In the genomic region with DNA sequence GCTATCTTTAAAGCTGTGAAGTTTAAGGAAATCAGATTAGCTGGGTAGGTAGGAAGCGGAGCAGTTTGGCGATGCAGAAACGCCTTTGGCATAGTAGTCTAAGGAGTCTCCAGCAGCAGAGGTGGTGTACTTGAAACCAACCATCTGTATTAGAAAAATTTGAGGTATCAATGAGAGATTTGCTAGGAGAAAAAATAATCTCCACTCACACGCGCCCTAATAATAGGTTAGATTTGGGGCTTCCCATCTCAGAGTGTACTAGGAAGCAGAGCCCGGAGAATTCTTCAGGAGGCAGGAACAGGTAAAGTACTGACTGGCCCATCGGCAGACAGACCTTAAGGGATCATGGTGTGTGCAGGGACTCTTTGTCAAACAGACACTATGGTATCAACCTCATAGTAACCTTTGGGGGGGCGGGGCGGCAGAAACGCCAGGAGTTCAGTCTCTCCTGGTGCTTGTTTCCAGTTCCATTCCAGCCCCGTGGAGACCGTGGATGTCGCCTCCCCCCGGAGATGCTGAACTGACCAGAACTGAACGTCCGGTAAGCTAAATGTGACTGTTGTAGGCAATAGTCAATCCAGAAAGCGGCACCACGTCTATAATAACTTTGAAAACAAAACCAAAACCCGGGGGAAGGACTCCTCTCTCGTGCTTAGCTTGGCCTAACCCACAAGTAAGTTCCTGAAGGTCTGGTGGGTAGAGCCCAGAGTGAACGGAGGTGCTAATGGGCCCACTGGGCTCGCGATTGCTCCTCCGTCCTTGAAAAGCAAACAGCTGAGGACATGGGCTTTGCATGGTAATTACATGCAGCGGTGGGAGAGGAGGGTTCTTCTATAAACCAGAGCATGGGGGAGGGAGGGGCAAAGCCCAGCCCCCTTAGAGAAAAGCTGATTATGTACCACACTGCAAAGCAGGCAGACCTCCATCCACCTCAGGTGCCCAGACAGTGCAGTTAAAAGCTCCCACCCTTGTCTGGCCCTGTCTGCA, we compare ENCODE assay signal across 8 mouse cellular contexts. TPM values are rescaled to one million over a fixed set of nuclear protein-coding genes. Genes with fewer than 3 reads are reported as not detected.
DNase-seq lines count a peak whose midpoint lies in the region; ATAC-seq and TF ChIP-seq lines count a peak whose summit lies in the region.

No protein-coding gene starts in this region.

- 12% methylated on average over 25 of the region's 25 CpGs for WGBS in kidney, postnatal 0 days
- WGBS in embryonic facial prominence, embryonic 10.5 days = 5% methylated on average over 25 of the region's 25 CpGs

- no peak overlapping the region for H3K27ac ChIP-seq in kidney, postnatal 0 days
- H3K27ac ChIP-seq in embryonic facial prominence, embryonic 10.5 days (replicated peaks) = no peak overlapping the region

- DNase-seq in kidney, postnatal 0 days (ENCODE audit: low spot score) = peak; percentile 11
- DNase-seq in kidney, adult 9 months = no peak
- DNase-seq in embryonic facial prominence, embryonic 10.5 days (ENCODE audit: low spot score) = peak; percentile 37
- DNase-seq in kidney, postnatal 10 days = peak; percentile 41
- DNase-seq in naive thymus-derived CD4-positive, alpha-beta T cell, adult 2 months (ENCODE audit: low read depth) = peak; percentile 54
- no peak for DNase-seq in urinary bladder, adult 18-20 months (ENCODE audit: low spot score in 2 of 2)
- DNase-seq in urinary bladder, adult 2 months (ENCODE audit: low spot score) = no peak
- no peak for DNase-seq in urinary bladder, postnatal 10 days (ENCODE audit: low spot score)

- H3K4me1 ChIP-seq in kidney, postnatal 0 days (replicated peaks; ENCODE audit: insufficient read depth, low read length) = 0 out of 2 replicates have a peak, but pooled peaks cover 6% of the 10 kb centered on the region
- H3K4me1 ChIP-seq in embryonic facial prominence, embryonic 10.5 days = peaks cover 27% of the 10 kb centered on the region

- peak overlapping the region; percentile 57 for H3K4me3 ChIP-seq in kidney, postnatal 0 days (replicated peaks; ENCODE audit: low read depth, low read length)
- H3K4me3 ChIP-seq in embryonic facial prominence, embryonic 10.5 days = peak overlapping the region; percentile 60

- TF ChIP-seq CTCF in kidney, postnatal 0 days (IDR thresholded peaks at IDR 0.05; ENCODE audit: low read depth) = no peak

- no peaks in the 10 kb centered on the region for H3K27me3 ChIP-seq in kidney, postnatal 0 days (ENCODE audit: insufficient read depth, low read length)
- H3K27me3 ChIP-seq in embryonic facial prominence, embryonic 10.5 days (replicated peaks; ENCODE audit: low read depth, poor library complexity, severe bottlenecking) = peaks cover 66% of the 10 kb centered on the region

- no peaks in the 10 kb centered on the region for H3K9me3 ChIP-seq in kidney, postnatal 0 days (replicated peaks; ENCODE audit: low read length)
- H3K9me3 ChIP-seq in embryonic facial prominence, embryonic 10.5 days = no peaks in the 10 kb centered on the region

- no peak for ATAC-seq in kidney, postnatal 0 days (replicated peaks; ENCODE audit: low FRiP score, low read depth)

- peak overlapping the region; percentile 91 for H3K4me2 ChIP-seq in kidney, postnatal 0 days (ENCODE audit: low read length)

- peak overlapping the region; percentile 57 for H3K9ac ChIP-seq in kidney, postnatal 0 days (ENCODE audit: low read depth, low read length)

- H3K36me3 ChIP-seq in kidney, postnatal 0 days (ENCODE audit: insufficient read depth, low read length) = no peaks in the 10 kb centered on the region
- H3K36me3 ChIP-seq in embryonic facial prominence, embryonic 10.5 days (replicated peaks) = no peaks in the 10 kb centered on the region

RNA-seq across cellular contexts. Expression of a gene that starts 1.0 kb away (rescaled TPM):
- 14.0 and 14.9 TPM in 2 replicates for polyA plus RNA-seq in kidney, postnatal 0 days (2015; fragmentation: Nextera tagmentation; extraction: Ambion mirVana)
- 5.1 and 6.2 TPM in 2 replicates for polyA plus RNA-seq in embryonic facial prominence, embryonic 10.5 days (2016; fragmentation: Nextera tagmentation; extraction: Ambion mirVana)
- polyA plus RNA-seq in urinary bladder, adult 2 months (2012; rRNA removed) = 2.1 and 2.2 TPM in 2 replicates

RNA-seq across cellular contexts. Expression of a gene that starts 15.8 kb away (rescaled TPM):
- polyA plus RNA-seq in kidney, postnatal 0 days (2015; fragmentation: Nextera tagmentation; extraction: Ambion mirVana) = 5.0 and 5.9 TPM in 2 replicates
- polyA plus RNA-seq in embryonic facial prominence, embryonic 10.5 days (2016; fragmentation: Nextera tagmentation; extraction: Ambion mirVana) = 12.2 and 13.1 TPM in 2 replicates
- 11.0 and 11.9 TPM in 2 replicates for polyA plus RNA-seq in urinary bladder, adult 2 months (2012; rRNA removed)

RNA-seq across cellular contexts. Expression of a gene that starts 41.2 kb away (rescaled TPM):
- 152 and 158 TPM in 2 replicates for polyA plus RNA-seq in kidney, postnatal 0 days (2015; fragmentation: Nextera tagmentation; extraction: Ambion mirVana)
- polyA plus RNA-seq in embryonic facial prominence, embryonic 10.5 days (2016; fragmentation: Nextera tagmentation; extraction: Ambion mirVana) = 300 and 304 TPM in 2 replicates
- 39.1 and 45.7 TPM in 2 replicates for polyA plus RNA-seq in urinary bladder, adult 2 months (2012; rRNA removed)

RNA-seq across cellular contexts. Expression of a gene that starts 42.5 kb away (rescaled TPM):
- 195 and 220 TPM in 2 replicates for polyA plus RNA-seq in kidney, postnatal 0 days (2015; fragmentation: Nextera tagmentation; extraction: Ambion mirVana)
- 77.9 and 78.3 TPM in 2 replicates for polyA plus RNA-seq in embryonic facial prominence, embryonic 10.5 days (2016; fragmentation: Nextera tagmentation; extraction: Ambion mirVana)
- polyA plus RNA-seq in urinary bladder, adult 2 months (2012; rRNA removed) = 92.5 and 102 TPM in 2 replicates

Comparison
In these comparisons a context has a peak if more than half of its experiments do, and no peak if none do; other contexts are left out.
1. DNase-seq: peak in kidney, postnatal 0 days (single experiment), embryonic facial prominence, embryonic 10.5 days (single experiment), kidney, postnatal 10 days (single experiment) and naive thymus-derived CD4-positive, alpha-beta T cell, adult 2 months (single experiment); none in kidney, adult 9 months (single experiment), urinary bladder, adult 18-20 months (0 of 2), urinary bladder, adult 2 months (single experiment) and urinary bladder, postnatal 10 days (single experiment).